Mouse (Mus musculus) bone marrow, adult 2 months (tissue): ENCODE results near the gene Pigm. TPM values are rescaled to one million over a fixed set of nuclear protein-coding genes. Genes with fewer than 3 reads are reported as not detected.

Experiments used
- H3K27ac ChIP-seq: fragments of 200-500 bp; 2 replicates; pipeline ENCODE4 v1.5.1; 2012; ENCODE audit warnings: low read depth, mild to moderate bottlenecking, control low read depth, inconsistent platforms, low read length; ENCODE audit not compliant: control insufficient read depth, poor library complexity, insufficient read depth
- H3K4me1 ChIP-seq: fragments of 200-500 bp; 2 replicates; pipeline ENCODE4 v1.6.1; 2011; ENCODE audit warnings: low read length; ENCODE audit not compliant: control insufficient read depth, insufficient read depth
- H3K4me3 ChIP-seq: fragments of 200-500 bp; replicated peaks from 2 replicates; pipeline ENCODE3; 2011; ENCODE audit warnings: mild to moderate bottlenecking, low read depth, low read length, control low read depth; ENCODE audit not compliant: control insufficient read depth
- CTCF ChIP-seq: fragments of 200-500 bp; IDR thresholded peaks from 2 replicates; pipeline ENCODE4 v1.5.1; 2011; ENCODE audit warnings: low read length, control low read depth; ENCODE audit not compliant: control insufficient read depth, insufficient read depth
- POLR2A ChIP-seq: fragments of 200-500 bp; IDR thresholded peaks from 2 replicates; pipeline ENCODE4 v1.6.1; 2011; ENCODE audit warnings: low read depth, mild to moderate bottlenecking, control low read depth, low read length, borderline replicate concordance; ENCODE audit not compliant: control insufficient read depth
- WGBS: fragments of 180-500 bp; shearing (Covaris S2); methylation state at CpG from one replicate; pipeline ENCODE4 v1.1.7; 2018; 5-methylcytosine and 5-hydroxymethylcytosine counted together
- polyA plus RNA-seq: library from polyadenylated mRNA; stranded (reverse); fragments of >200 nt; gene quantifications from 2 replicates; pipeline ENCODE4 v1.2.4, GENCODE M21; 2011; ENCODE audit warnings: low replicate concordance; ENCODE audit not compliant: missing spikeins, insufficient read depth, insufficient read length

Gene Pigm
- polyA plus RNA-seq, 1 experiment = 8.8 TPM

- Histone ChIP-seq H3K4me1 (peaks cover 1% of the 10 kb centered on the region), H3K4me3 (no peak overlapping the region), H3K27ac (no peak overlapping the region)
- 54% methylated on average over 3 of the region's 3 CpGs for WGBS
- TF ChIP-seq POLR2A (no peak), CTCF (no peak)
Observed at GRCm38 (mm10) chr1:172333512-172333911, 42.8 kb upstream of the Pigm start.

DNA sequence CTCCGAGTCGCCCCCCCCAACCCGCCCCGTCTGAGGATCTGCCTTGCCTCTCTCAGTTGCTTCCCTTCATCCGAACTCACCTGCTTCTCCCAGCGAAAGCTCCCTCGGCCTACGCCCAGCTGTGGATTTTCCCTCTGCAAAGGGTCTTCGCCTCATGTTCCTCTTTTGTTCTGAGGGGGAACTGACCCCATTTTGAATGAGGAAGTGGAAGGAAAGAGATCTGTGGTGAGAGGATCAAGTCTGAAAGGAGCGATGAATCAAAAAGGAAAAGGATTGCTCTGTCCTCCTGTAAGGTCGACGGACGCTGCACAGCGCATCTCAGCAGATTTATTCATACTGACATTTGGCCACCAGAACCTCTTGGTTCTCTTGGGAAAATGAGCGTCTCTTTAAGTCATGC is 40.5 kb upstream of the Pigm start:
- no peak overlapping the region for H3K4me3 ChIP-seq
- TF ChIP-seq POLR2A (no peak), CTCF (no peak)
- 22% methylated on average over 15 of the region's 15 CpGs for WGBS
- peaks cover 1% of the 10 kb centered on the region for H3K4me1 ChIP-seq
- H3K27ac ChIP-seq = no peak overlapping the region

- WGBS = 60% methylated on average over 2 of the region's 2 CpGs
- Histone ChIP-seq H3K27ac (no peak overlapping the region), H3K4me3 (no peak overlapping the region), H3K4me1 (no peaks in the 10 kb centered on the region; the same call in 1 of the 2 replicates)
- TF ChIP-seq POLR2A = no peak
- TF ChIP-seq CTCF = no peak
Observed at GRCm38 (mm10) chr1:172337411-172338185, 38.7 kb upstream of the Pigm start.

GRCm38 (mm10) chr1:172340729-172341321 is 35.5 kb upstream of the Pigm start, which contains the start of gene Kcnj10:
TSS of gene Kcnj10 (plus strand) at chr1:172341210.
- Histone ChIP-seq H3K4me3 (peak within 1 kb of the TSS; percentile 39), H3K27ac (no peak within 1 kb of the TSS), H3K4me1 (no peaks in the 10 kb centered on the region; the same call in 1 of the 2 replicates)
- TF ChIP-seq POLR2A (no peak), CTCF (no peak)
- WGBS = 3% methylated on average over 38 of the region's 38 CpGs

GRCm38 (mm10) chr1:172341386-172341785 is 35.0 kb upstream of the Pigm start:
- Histone ChIP-seq H3K4me3 (peak overlapping the region; percentile 4), H3K27ac (no peak overlapping the region), H3K4me1 (no peaks in the 10 kb centered on the region; the same call in 1 of the 2 replicates)
- TF ChIP-seq CTCF (no peak), POLR2A (no peak)
- 24% methylated on average over 10 of the region's 10 CpGs for WGBS

DNA sequence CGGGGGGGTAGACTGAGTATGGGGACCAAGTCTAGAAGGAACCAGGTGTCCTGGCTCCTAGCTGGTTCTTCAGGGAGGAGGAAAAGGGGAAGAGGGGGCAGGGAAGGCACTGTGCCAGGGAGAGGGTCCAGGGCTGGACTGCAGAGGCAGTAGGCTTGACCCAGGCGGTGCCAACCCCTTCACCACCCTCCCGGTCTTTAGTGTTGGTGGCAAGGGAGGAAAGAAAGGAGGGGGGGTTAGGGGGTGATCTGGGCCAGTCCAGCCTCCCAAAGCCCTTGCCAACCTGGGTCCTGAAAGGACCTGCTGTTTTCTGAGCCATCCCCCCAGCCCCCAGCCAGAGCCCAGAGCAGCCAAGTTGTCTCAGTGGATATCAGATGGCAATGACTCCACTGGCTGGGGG is 33.6 kb upstream of the Pigm start:
- 67% methylated on average over 3 of the region's 3 CpGs for WGBS
- Histone ChIP-seq H3K4me3 (no peak overlapping the region), H3K4me1 (peaks cover 1% of the 10 kb centered on the region; the same call in 1 of the 2 replicates), H3K27ac (no peak overlapping the region)
- no peak for TF ChIP-seq POLR2A
- no peak for TF ChIP-seq CTCF

GRCm38 (mm10) chr1:172343914-172344313 is 32.4 kb upstream of the Pigm start:
- no peak overlapping the region for H3K27ac ChIP-seq
- 64% methylated on average over 3 of the region's 3 CpGs for WGBS
- TF ChIP-seq CTCF = no peak
- TF ChIP-seq POLR2A = no peak
- peaks cover 3% of the 10 kb centered on the region; the same call in 1 of the 2 replicates for H3K4me1 ChIP-seq
- H3K4me3 ChIP-seq = no peak overlapping the region

- Histone ChIP-seq H3K4me1 (peaks cover 3% of the 10 kb centered on the region; the same call in 1 of the 2 replicates), H3K27ac (no peak overlapping the region), H3K4me3 (no peak overlapping the region)
- WGBS = 79% methylated on average over 7 of the region's 7 CpGs
- TF ChIP-seq CTCF (no peak), POLR2A (no peak)
Observed at GRCm38 (mm10) chr1:172344820-172345219, 31.5 kb upstream of the Pigm start.

DNA sequence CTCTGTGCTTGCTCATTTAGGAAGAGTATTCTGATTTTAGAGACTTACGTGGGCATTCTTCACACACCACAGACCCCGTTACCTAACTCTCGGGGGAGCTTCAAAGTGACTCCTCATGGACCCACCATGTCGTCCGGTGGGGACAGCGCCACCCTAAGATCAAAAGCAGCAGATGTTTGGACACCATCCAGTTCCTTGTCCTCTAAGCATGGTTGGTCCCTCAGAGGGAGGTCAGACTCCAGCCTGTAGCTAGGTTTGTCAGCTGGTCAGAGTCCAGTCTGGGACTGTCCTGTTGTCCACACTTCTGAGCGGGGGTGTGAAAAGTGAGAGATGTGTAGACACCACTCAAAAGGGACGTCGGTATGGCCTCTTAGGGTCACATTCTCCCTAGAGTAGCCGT is 29.6 kb upstream of the Pigm start:
- TF ChIP-seq POLR2A (no peak), CTCF (no peak)
- no peak overlapping the region for H3K4me3 ChIP-seq
- H3K27ac ChIP-seq = no peak overlapping the region
- H3K4me1 ChIP-seq = peaks cover 4% of the 10 kb centered on the region; the same call in 1 of the 2 replicates
- 76% methylated on average over 10 of the region's 10 CpGs for WGBS
